Mouse (Mus musculus): ENCODE results near the gene Chd2. TPM values are rescaled to one million over a fixed set of nuclear protein-coding genes. Genes with fewer than 3 reads are reported as not detected.

The Chd2 gene
- polyA plus RNA-seq, 1 experiment from 2014 or later: 61.0 TPM

GRCm38 (mm10) chr7:73419375-73419774 lies 122.3 kb downstream of the Chd2 start:
- Histone ChIP-seq H3K27ac (ENCODE audit: low read depth, low read length) (0 out of 2 replicates have a peak overlapping the region, but pooled peaks have one; percentile 18), H3K4me1 (replicated peaks; ENCODE audit: control insufficient read depth, insufficient read depth, low read length) (peaks cover 5% of the 10 kb centered on the region; the same call in 1 of the 2 replicates), H3K27me3 (ENCODE audit: control insufficient read depth, insufficient read depth, low read length) (no peaks in the 10 kb centered on the region), H3K9me3 (ENCODE audit: control insufficient read depth, low read length) (no peaks in the 10 kb centered on the region), H3K4me2 (ENCODE audit: low read depth, low read length, severe bottlenecking) (no peak overlapping the region), H3K9ac (ENCODE audit: low read length) (no peak overlapping the region), H3K36me3 (ENCODE audit: control insufficient read depth, insufficient read depth, low read length) (peaks cover 3% of the 10 kb centered on the region; the same call in 1 of the 2 replicates), H3K4me3 (ENCODE audit: low read depth, low read length) (no peak overlapping the region)
- ATAC-seq (replicated peaks; ENCODE audit: low FRiP score) (0 out of 2 replicates have a peak, but pooled peaks have one; percentile 9), DNase-seq (ENCODE audit: low spot score) (no peak)
- 35% methylated on average over 7 of the region's 7 CpGs for WGBS

- Histone ChIP-seq H3K36me3 (ENCODE audit: control insufficient read depth, insufficient read depth, low read length) (peaks cover 13% of the 10 kb centered on the region; the same call in 1 of the 2 replicates), H3K4me2 (ENCODE audit: low read depth, low read length, severe bottlenecking) (no peak overlapping the region), H3K9ac (ENCODE audit: low read length) (no peak overlapping the region), H3K27ac (ENCODE audit: low read depth, low read length) (no peak overlapping the region), H3K9me3 (ENCODE audit: control insufficient read depth, low read length) (no peaks in the 10 kb centered on the region), H3K4me1 (replicated peaks; ENCODE audit: control insufficient read depth, insufficient read depth, low read length) (peaks cover 2% of the 10 kb centered on the region; the same call in 1 of the 2 replicates), H3K4me3 (ENCODE audit: low read depth, low read length) (no peak overlapping the region), H3K27me3 (ENCODE audit: control insufficient read depth, insufficient read depth, low read length) (no peaks in the 10 kb centered on the region)
- 89% methylated on average over 14 of the region's 14 CpGs for WGBS
- DNase-seq (ENCODE audit: low spot score) (no peak), ATAC-seq (replicated peaks; ENCODE audit: low FRiP score) (no peak)
Observed at GRCm38 (mm10) chr7:73414192-73414591, 127.4 kb downstream of the Chd2 start.

GRCm38 (mm10) chr7:73412419-73412818 lies 129.2 kb downstream of the Chd2 start:
- Histone ChIP-seq H3K4me2 (ENCODE audit: low read depth, low read length, severe bottlenecking) (no peak overlapping the region), H3K9me3 (ENCODE audit: control insufficient read depth, low read length) (no peaks in the 10 kb centered on the region), H3K4me1 (replicated peaks; ENCODE audit: control insufficient read depth, insufficient read depth, low read length) (no peaks in the 10 kb centered on the region), H3K27ac (ENCODE audit: low read depth, low read length) (no peak overlapping the region), H3K9ac (ENCODE audit: low read length) (no peak overlapping the region), H3K36me3 (ENCODE audit: control insufficient read depth, insufficient read depth, low read length) (peaks cover 12% of the 10 kb centered on the region; the same call in 1 of the 2 replicates), H3K27me3 (ENCODE audit: control insufficient read depth, insufficient read depth, low read length) (no peaks in the 10 kb centered on the region), H3K4me3 (ENCODE audit: low read depth, low read length) (no peak overlapping the region)
- 87% methylated on average over 7 of the region's 7 CpGs for WGBS
- ATAC-seq (replicated peaks; ENCODE audit: low FRiP score): no peak
- DNase-seq (ENCODE audit: low spot score): no peak

GRCm38 (mm10) chr7:73411986-73412385 lies 129.6 kb downstream of the Chd2 start:
- no peak overlapping the region for H3K9ac ChIP-seq (ENCODE audit: low read length)
- no peak overlapping the region for H3K4me2 ChIP-seq (ENCODE audit: low read depth, low read length, severe bottlenecking)
- H3K27ac ChIP-seq (ENCODE audit: low read depth, low read length): no peak overlapping the region
- no peaks in the 10 kb centered on the region for H3K27me3 ChIP-seq (ENCODE audit: control insufficient read depth, insufficient read depth, low read length)
- ATAC-seq (replicated peaks; ENCODE audit: low FRiP score) (no peak), DNase-seq (ENCODE audit: low spot score) (no peak)
- no peaks in the 10 kb centered on the region for H3K4me1 ChIP-seq (replicated peaks; ENCODE audit: control insufficient read depth, insufficient read depth, low read length)
- 83% methylated on average over 4 of the region's 4 CpGs for WGBS
- no peak overlapping the region for H3K4me3 ChIP-seq (ENCODE audit: low read depth, low read length)
- H3K9me3 ChIP-seq (ENCODE audit: control insufficient read depth, low read length): no peaks in the 10 kb centered on the region
- H3K36me3 ChIP-seq (ENCODE audit: control insufficient read depth, insufficient read depth, low read length): peaks cover 12% of the 10 kb centered on the region; the same call in 1 of the 2 replicates

GRCm38 (mm10) chr7:73411523-73411922 lies 130.1 kb downstream of the Chd2 start:
- Histone ChIP-seq H3K36me3 (ENCODE audit: control insufficient read depth, insufficient read depth, low read length) (peaks cover 12% of the 10 kb centered on the region; the same call in 1 of the 2 replicates), H3K4me2 (ENCODE audit: low read depth, low read length, severe bottlenecking) (no peak overlapping the region), H3K4me1 (replicated peaks; ENCODE audit: control insufficient read depth, insufficient read depth, low read length) (no peaks in the 10 kb centered on the region), H3K9me3 (ENCODE audit: control insufficient read depth, low read length) (no peaks in the 10 kb centered on the region), H3K4me3 (ENCODE audit: low read depth, low read length) (no peak overlapping the region), H3K9ac (ENCODE audit: low read length) (no peak overlapping the region), H3K27me3 (ENCODE audit: control insufficient read depth, insufficient read depth, low read length) (no peaks in the 10 kb centered on the region), H3K27ac (ENCODE audit: low read depth, low read length) (no peak overlapping the region)
- DNase-seq (ENCODE audit: low spot score) (no peak), ATAC-seq (replicated peaks; ENCODE audit: low FRiP score) (no peak)
- WGBS: 76% methylated on average over 7 of the region's 7 CpGs

GRCm38 (mm10) chr7:73405550-73405949 lies 136.1 kb downstream of the Chd2 start:
- WGBS: 94% methylated on average over 11 of the region's 11 CpGs
- no peaks in the 10 kb centered on the region; the same call in 1 of the 2 replicates for H3K9me3 ChIP-seq (ENCODE audit: control insufficient read depth, low read length)
- H3K27ac ChIP-seq (ENCODE audit: low read depth, low read length): no peak overlapping the region
- H3K4me3 ChIP-seq (ENCODE audit: low read depth, low read length): no peak overlapping the region
- no peak overlapping the region for H3K9ac ChIP-seq (ENCODE audit: low read length)
- no peaks in the 10 kb centered on the region for H3K27me3 ChIP-seq (ENCODE audit: control insufficient read depth, insufficient read depth, low read length)
- ATAC-seq (replicated peaks; ENCODE audit: low FRiP score) (no peak), DNase-seq (ENCODE audit: low spot score) (no peak)
- H3K36me3 ChIP-seq (ENCODE audit: control insufficient read depth, insufficient read depth, low read length): peaks cover 22% of the 10 kb centered on the region
- no peak overlapping the region for H3K4me2 ChIP-seq (ENCODE audit: low read depth, low read length, severe bottlenecking)
- peaks cover 18% of the 10 kb centered on the region for H3K4me1 ChIP-seq (replicated peaks; ENCODE audit: control insufficient read depth, insufficient read depth, low read length)

GRCm38 (mm10) chr7:73403538-73403937 lies 138.1 kb downstream of the Chd2 start:
- no peaks in the 10 kb centered on the region for H3K27me3 ChIP-seq (ENCODE audit: control insufficient read depth, insufficient read depth, low read length)
- ATAC-seq (replicated peaks; ENCODE audit: low FRiP score) (no peak), DNase-seq (ENCODE audit: low spot score) (peak; percentile 44)
- no peak overlapping the region for H3K4me3 ChIP-seq (ENCODE audit: low read depth, low read length)
- no peaks in the 10 kb centered on the region; the same call in 1 of the 2 replicates for H3K9me3 ChIP-seq (ENCODE audit: control insufficient read depth, low read length)
- 39% methylated on average over 3 of the region's 3 CpGs for WGBS
- no peak overlapping the region for H3K4me2 ChIP-seq (ENCODE audit: low read depth, low read length, severe bottlenecking)
- H3K27ac ChIP-seq (ENCODE audit: low read depth, low read length): no peak overlapping the region
- H3K4me1 ChIP-seq (replicated peaks; ENCODE audit: control insufficient read depth, insufficient read depth, low read length): peaks cover 30% of the 10 kb centered on the region
- no peak overlapping the region for H3K9ac ChIP-seq (ENCODE audit: low read length)
- peaks cover 13% of the 10 kb centered on the region for H3K36me3 ChIP-seq (ENCODE audit: control insufficient read depth, insufficient read depth, low read length)

- 86% methylated on average over 1 of the region's 1 CpGs for WGBS
- Histone ChIP-seq H3K9ac (ENCODE audit: low read length) (no peak overlapping the region), H3K27ac (ENCODE audit: low read depth, low read length) (no peak overlapping the region), H3K27me3 (ENCODE audit: control insufficient read depth, insufficient read depth, low read length) (no peaks in the 10 kb centered on the region), H3K36me3 (ENCODE audit: control insufficient read depth, insufficient read depth, low read length) (peaks cover 13% of the 10 kb centered on the region), H3K4me2 (ENCODE audit: low read depth, low read length, severe bottlenecking) (no peak overlapping the region), H3K4me3 (ENCODE audit: low read depth, low read length) (no peak overlapping the region), H3K4me1 (replicated peaks; ENCODE audit: control insufficient read depth, insufficient read depth, low read length) (peaks cover 38% of the 10 kb centered on the region), H3K9me3 (ENCODE audit: control insufficient read depth, low read length) (no peaks in the 10 kb centered on the region; the same call in 1 of the 2 replicates)
- DNase-seq (ENCODE audit: low spot score) (no peak), ATAC-seq (replicated peaks; ENCODE audit: low FRiP score) (no peak)
Observed at GRCm38 (mm10) chr7:73402671-73403070, 139.0 kb downstream of the Chd2 start.

GRCm38 (mm10) chr7:73402106-73402505 lies 139.5 kb downstream of the Chd2 start:
- no peaks in the 10 kb centered on the region; the same call in 1 of the 2 replicates for H3K9me3 ChIP-seq (ENCODE audit: control insufficient read depth, low read length)
- H3K27ac ChIP-seq (ENCODE audit: low read depth, low read length): no peak overlapping the region
- no peak for DNase-seq (ENCODE audit: low spot score)
- H3K4me3 ChIP-seq (ENCODE audit: low read depth, low read length): no peak overlapping the region
- no peak for ATAC-seq (replicated peaks; ENCODE audit: low FRiP score)
- no peaks in the 10 kb centered on the region for H3K27me3 ChIP-seq (ENCODE audit: control insufficient read depth, insufficient read depth, low read length)
- no peak overlapping the region for H3K4me2 ChIP-seq (ENCODE audit: low read depth, low read length, severe bottlenecking)
- no peak overlapping the region for H3K9ac ChIP-seq (ENCODE audit: low read length)
- H3K4me1 ChIP-seq (replicated peaks; ENCODE audit: control insufficient read depth, insufficient read depth, low read length): peaks cover 44% of the 10 kb centered on the region
- H3K36me3 ChIP-seq (ENCODE audit: control insufficient read depth, insufficient read depth, low read length): peaks cover 13% of the 10 kb centered on the region
- 32% methylated on average over 2 of the region's 2 CpGs for WGBS

All from forebrain, embryonic 11.5 days (tissue).